Mouse (Mus musculus) heart, adult 2 months (tissue): ENCODE data around the gene Tsc1. TPM values are rescaled to one million over a fixed set of nuclear protein-coding genes. Genes with fewer than 3 reads are reported as not detected.
A peak's percentile ranks its signal among the peaks of the same experiment; 100 is the strongest.

Source experiments
- DNase-seq, 2 experiments: peaks; one replicate each; pipeline ENCODE4 v3.0.0; 2021
- H3K27ac ChIP-seq: fragments of 200-600 bp; 2 replicates; pipeline ENCODE4 v1.8.1; 2022
- H3K27me3 ChIP-seq: fragments of 200-500 bp; 2 replicates; pipeline ENCODE4 v1.6.1; 2012; ENCODE audit warnings: mild to moderate bottlenecking, low read length, inconsistent platforms, mixed read lengths; ENCODE audit not compliant: control insufficient read depth, insufficient read depth
- H3K36me3 ChIP-seq: fragments of 200-500 bp; 2 replicates; pipeline ENCODE4 v1.6.1; 2012; ENCODE audit warnings: low read length, inconsistent platforms; ENCODE audit not compliant: control insufficient read depth, insufficient read depth
- H3K4me1 ChIP-seq: fragments of 200-500 bp; 2 replicates; pipeline ENCODE4 v1.6.1; 2011; ENCODE audit warnings: low read length; ENCODE audit not compliant: control insufficient read depth, insufficient read depth
- H3K4me3 ChIP-seq: fragments of 200-600 bp; 2 replicates; pipeline ENCODE4 v1.8.1; 2022
- H3K79me2 ChIP-seq: fragments of 200-500 bp; replicated peaks from 2 replicates; pipeline ENCODE4 v1.6.1; 2012; ENCODE audit warnings: mild to moderate bottlenecking, inconsistent platforms, low read length, moderate library complexity, mixed read lengths; ENCODE audit not compliant: control insufficient read depth, insufficient read depth
- H3K9ac ChIP-seq: fragments of 200-500 bp; 2 replicates; pipeline ENCODE4 v1.6.1; 2012; ENCODE audit warnings: low read depth, mild to moderate bottlenecking, control low read depth, inconsistent platforms, low read length, mixed read lengths
- CTCF ChIP-seq: fragments of 200-600 bp; IDR thresholded peaks from 2 replicates; pipeline ENCODE4 v1.8.1; 2022; ENCODE audit warnings: antibody characterized with exemption, mild to moderate bottlenecking, moderate library complexity
- EP300 ChIP-seq: fragments of 200-500 bp; IDR thresholded peaks from 2 replicates; pipeline ENCODE4 v1.6.1; 2011; ENCODE audit warnings: low read depth, low read length, control low read depth; ENCODE audit not compliant: insufficient read depth
- POLR2A ChIP-seq: fragments of 200-500 bp; IDR thresholded peaks from 2 replicates; pipeline ENCODE4 v1.6.1; 2011; ENCODE audit warnings: mild to moderate bottlenecking, low read depth, low read length, control low read depth; ENCODE audit not compliant: insufficient read depth
- WGBS: fragments of 180-500 bp; shearing (Covaris S2); methylation state at CpG from one replicate; pipeline ENCODE4 v1.1.7; 2018; 5-methylcytosine and 5-hydroxymethylcytosine counted together
- intact Hi-C: fragments of 180-260 bp; cut with DNase I; formaldehyde crosslinking; loops from one replicate; pipeline ENCODE4 v1.15.1; 2025
- polyA plus RNA-seq: library from polyadenylated mRNA; depleted of rRNA; stranded (reverse); fragments of >200 nt; gene quantifications from 2 replicates; pipeline ENCODE4 v1.2.3, GENCODE M21; 2012
- total RNA-seq, 2 experiments: library from RNA; stranded (reverse); gene quantifications; 2 replicates each; pipeline ENCODE4 v1.2.3; 2021

The Tsc1 gene
- total and polyA plus RNA-seq, 3 experiments: 11.5 to 29.3 (median 24.9) TPM

DNA sequence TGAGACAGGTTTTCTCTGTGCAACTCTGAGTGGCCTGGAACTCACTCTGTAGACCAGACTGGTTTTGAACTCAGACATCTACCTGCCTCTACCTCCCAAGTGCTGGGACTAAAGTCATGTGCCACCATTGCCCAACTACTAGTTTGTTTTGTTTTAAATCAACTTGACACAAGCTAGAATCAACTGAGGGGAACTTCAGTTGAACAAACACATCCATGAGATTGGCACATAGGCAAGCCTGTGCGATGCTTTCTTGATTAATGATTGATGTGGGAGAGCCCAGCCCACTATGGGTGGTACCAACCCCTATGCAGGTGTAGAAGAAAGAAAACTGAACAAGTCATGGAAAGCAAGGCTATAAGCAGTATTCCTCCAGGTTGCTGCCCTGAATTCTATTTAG is 5.8 kb upstream of the Tsc1 start:
- DNase-seq: no peak

DNA sequence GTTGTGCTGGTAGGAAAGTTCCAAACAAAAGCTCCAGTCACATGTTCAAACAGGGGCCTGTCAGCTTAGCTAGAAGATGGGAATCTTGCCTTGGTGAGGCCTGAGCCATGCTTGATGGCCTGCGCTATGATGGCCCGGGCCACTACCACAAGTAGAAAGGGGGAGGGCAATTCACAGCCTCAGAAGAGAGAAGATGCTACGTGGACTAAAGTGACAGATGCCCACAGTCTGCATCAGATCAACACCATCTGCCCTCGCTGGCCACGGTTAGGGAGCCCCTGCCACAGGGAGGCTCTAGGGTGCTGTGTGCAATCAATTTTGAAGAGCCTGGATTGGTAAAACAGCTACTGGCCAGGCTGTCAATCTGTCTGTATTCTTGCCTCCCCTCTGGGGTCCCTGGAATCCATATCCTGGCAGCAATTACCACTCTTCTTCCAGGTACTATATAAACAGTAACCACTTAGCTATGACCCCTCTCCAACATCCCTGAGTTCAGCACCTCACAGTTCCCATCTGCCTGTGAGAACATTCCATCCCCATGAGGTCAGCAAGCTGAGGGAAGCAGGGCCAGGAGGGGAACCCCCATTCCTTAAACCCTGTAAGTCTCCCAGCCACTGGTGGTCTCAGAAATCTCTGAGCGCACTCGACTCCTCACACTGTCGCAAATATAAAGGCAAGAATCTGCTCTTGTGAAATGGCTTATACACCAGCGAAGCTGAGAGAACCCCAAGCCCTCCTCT is 3.8 kb upstream of the Tsc1 start:
- Histone ChIP-seq H3K4me1 (no peaks in the 10 kb centered on the region), H3K4me3 (no peak overlapping the region), H3K27me3 (no peaks in the 10 kb centered on the region), H3K27ac (no peak overlapping the region), H3K79me2 (peaks cover 2% of the 10 kb centered on the region; the same call in 1 of the 2 replicates), H3K36me3 (no peaks in the 10 kb centered on the region), H3K9ac (no peak overlapping the region)
- 73% methylated on average over 9 of the region's 9 CpGs for WGBS
- no peak for DNase-seq
- intact Hi-C loops: no loop called here
- TF ChIP-seq CTCF (no peak), POLR2A (no peak), EP300 (no peak)

More for the DNA sequence above, 5.8 kb upstream of the Tsc1 start:
- H3K4me1 ChIP-seq: no peaks in the 10 kb centered on the region
- H3K9ac ChIP-seq: no peak overlapping the region
- H3K4me3 ChIP-seq: no peak overlapping the region
- H3K36me3 ChIP-seq: no peaks in the 10 kb centered on the region
- TF ChIP-seq POLR2A (no peak), EP300 (no peak), CTCF (no peak)
- WGBS: 89% methylated on average over 1 of the region's 1 CpGs
- no peaks in the 10 kb centered on the region for H3K27me3 ChIP-seq
- H3K79me2 ChIP-seq: no peaks in the 10 kb centered on the region
- intact Hi-C loops: no loop called here
- H3K27ac ChIP-seq: no peak overlapping the region

DNA sequence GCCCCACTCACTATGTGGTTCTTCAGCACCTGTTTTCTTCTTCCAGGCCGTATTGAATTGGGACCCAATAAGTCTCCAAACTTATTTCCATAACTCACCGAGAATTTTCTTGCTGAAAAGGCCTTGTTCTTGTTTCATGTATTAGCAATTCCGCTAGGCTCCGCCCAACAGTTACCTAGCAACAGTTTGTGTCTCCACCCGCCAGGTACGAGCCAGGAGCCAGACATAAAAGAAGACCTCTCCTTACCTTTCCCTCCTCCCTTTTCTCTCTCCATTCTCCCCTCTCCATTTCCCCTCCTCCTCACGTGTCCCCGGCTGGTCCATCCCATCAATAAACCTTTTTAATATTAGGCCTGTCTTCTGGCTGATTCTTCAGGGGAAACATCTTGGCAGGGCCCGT is 2.7 kb upstream of the Tsc1 start:
- Histone ChIP-seq H3K4me3 (no peak overlapping the region), H3K36me3 (no peaks in the 10 kb centered on the region), H3K27me3 (no peaks in the 10 kb centered on the region), H3K4me1 (no peaks in the 10 kb centered on the region), H3K79me2 (peaks cover 2% of the 10 kb centered on the region; the same call in 1 of the 2 replicates), H3K9ac (no peak overlapping the region), H3K27ac (no peak overlapping the region)
- DNase-seq: no peak
- intact Hi-C loops: no loop called here
- TF ChIP-seq POLR2A (no peak), CTCF (no peak), EP300 (no peak)
- WGBS: 47% methylated on average over 9 of the region's 9 CpGs

DNA sequence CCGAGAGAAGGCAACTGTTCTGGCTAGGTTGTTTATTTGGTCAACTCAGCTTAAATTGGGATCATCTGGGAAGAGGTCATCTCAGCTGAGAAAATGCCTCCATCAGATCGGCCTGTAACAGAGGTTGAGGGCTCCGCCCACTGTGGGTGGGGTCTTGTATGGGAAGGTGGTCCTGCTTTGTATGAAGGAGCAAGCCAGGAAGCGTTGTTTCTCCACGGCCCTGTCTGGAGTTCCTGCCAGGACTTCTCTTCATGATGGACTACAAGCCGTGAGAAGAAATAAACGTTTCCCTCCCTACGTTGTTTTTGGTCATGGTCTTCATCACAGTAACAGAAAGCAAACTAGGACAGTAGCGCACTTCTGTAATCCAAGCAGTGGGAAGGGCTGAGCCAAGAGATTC is 2.1 kb upstream of the Tsc1 start:
- intact Hi-C loops: no loop called here
- no peak overlapping the region for H3K9ac ChIP-seq
- no peak for DNase-seq
- no peaks in the 10 kb centered on the region for H3K4me1 ChIP-seq
- no peaks in the 10 kb centered on the region for H3K36me3 ChIP-seq
- H3K27me3 ChIP-seq: no peaks in the 10 kb centered on the region
- no peak overlapping the region for H3K4me3 ChIP-seq
- TF ChIP-seq CTCF (no peak), POLR2A (no peak), EP300 (no peak)
- 21% methylated on average over 9 of the region's 9 CpGs for WGBS
- peaks cover 2% of the 10 kb centered on the region; the same call in 1 of the 2 replicates for H3K79me2 ChIP-seq
- H3K27ac ChIP-seq: no peak overlapping the region

DNA sequence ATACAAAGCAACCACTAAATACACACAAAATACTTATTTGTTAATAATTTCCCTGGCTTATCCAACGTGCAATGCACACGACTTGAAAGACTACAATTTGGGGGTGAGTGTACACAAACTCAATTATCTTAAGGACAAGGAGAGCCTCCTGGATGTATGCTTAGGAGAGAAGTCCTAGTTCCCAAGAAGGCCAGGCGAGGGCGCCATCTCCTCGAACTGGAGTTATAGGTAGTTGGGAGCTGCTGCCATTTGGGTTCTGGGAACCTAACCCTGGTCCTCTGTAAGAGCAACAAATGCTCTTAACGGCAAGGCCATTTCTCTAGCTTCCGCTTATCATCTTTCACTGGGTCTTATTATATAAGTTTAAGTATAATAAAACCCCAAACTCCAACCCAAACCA is 1.2 kb upstream of the Tsc1 start:
- no peak overlapping the region for H3K9ac ChIP-seq
- H3K4me1 ChIP-seq: no peaks in the 10 kb centered on the region
- no peak overlapping the region for H3K27ac ChIP-seq
- no peak for TF ChIP-seq EP300
- peak; percentile 57 for TF ChIP-seq CTCF
- no peak for TF ChIP-seq POLR2A
- intact Hi-C loops: loop anchor here (5.0 kb wide), 2 partner anchors 52 to 127 kb away; partner anchors contain the start of gene Ralgds
- no peaks in the 10 kb centered on the region for H3K36me3 ChIP-seq
- DNase-seq: no peak
- no peak overlapping the region for H3K4me3 ChIP-seq
- H3K27me3 ChIP-seq: no peaks in the 10 kb centered on the region
- H3K79me2 ChIP-seq: peaks cover 3% of the 10 kb centered on the region; the same call in 1 of the 2 replicates
- WGBS: 67% methylated on average over 7 of the region's 7 CpGs

DNA sequence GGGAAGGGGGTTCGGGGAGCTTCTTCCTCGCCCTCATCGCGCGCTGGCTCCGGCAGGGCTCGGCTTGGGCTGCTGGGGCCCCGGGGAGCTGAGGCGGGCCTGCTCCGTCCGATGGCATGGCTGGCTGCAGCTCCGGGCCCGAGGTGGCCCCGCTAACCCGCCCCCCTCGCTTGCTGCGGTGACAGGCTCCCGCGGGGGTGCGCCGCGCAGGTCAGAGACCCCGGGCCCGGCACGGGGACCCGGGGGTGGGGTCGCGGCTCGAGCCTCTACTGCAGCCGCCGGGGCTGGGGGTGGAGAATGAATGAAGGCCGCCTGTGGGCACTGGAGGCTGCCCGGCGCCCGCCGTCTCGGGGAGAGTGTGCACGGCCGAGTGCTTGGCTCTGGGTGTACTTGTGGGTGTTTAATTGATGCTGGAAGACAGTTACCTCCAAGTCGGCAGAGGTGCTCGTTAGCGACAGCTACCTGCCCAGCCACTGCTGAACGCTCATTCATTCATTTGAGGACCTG is 460 bp downstream of the Tsc1 start:
- intact Hi-C loops: loop anchor here (5.0 kb wide), 2 partner anchors 54 to 129 kb away; partner anchors contain the start of gene Ralgds
- no peaks in the 10 kb centered on the region for H3K4me1 ChIP-seq
- H3K9ac ChIP-seq: peak overlapping the region; percentile 89
- under 1% methylated on average over 43 of the region's 43 CpGs for WGBS
- H3K4me3 ChIP-seq: peak overlapping the region; percentile 94
- H3K27me3 ChIP-seq: no peaks in the 10 kb centered on the region
- H3K79me2 ChIP-seq: peaks cover 6% of the 10 kb centered on the region
- no peak for DNase-seq
- H3K36me3 ChIP-seq: no peaks in the 10 kb centered on the region
- peak overlapping the region; percentile 99 for H3K27ac ChIP-seq
- TF ChIP-seq POLR2A (no peak), CTCF (no peak), EP300 (no peak)
